Mouse (Mus musculus) forebrain, postnatal 0 days (tissue): ENCODE measurements around the gene Creb5. TPM values are rescaled to one million over a fixed set of nuclear protein-coding genes. Genes with fewer than 3 reads are reported as not detected.
A peak's percentile ranks its signal among the peaks of the same experiment; 100 is the strongest.

Experiments used
- ATAC-seq: fragments of 200-750 bp; cut with Nextera tagmentation; 2 replicates; pipeline ENCODE4 v1.8.0; 2017; ENCODE audit warnings: mild to moderate bottlenecking, moderate library complexity
- DNase-seq: peaks from one replicate; pipeline ENCODE4 v3.0.0-alpha.2; 2015
- H3K27ac ChIP-seq: fragments of 300-500 bp; sonication (generic); 2 replicates; pipeline ENCODE4 v1.5.1; 2014; ENCODE audit warnings: low read depth, mild to moderate bottlenecking, antibody characterized with exemption, low read length, moderate library complexity, mixed read lengths
- H3K27me3 ChIP-seq: fragments of 300-500 bp; sonication (generic); 2 replicates; pipeline ENCODE4 v1.6.1; 2014; ENCODE audit warnings: mild to moderate bottlenecking, low read length, mixed read lengths; ENCODE audit not compliant: insufficient read depth
- H3K36me3 ChIP-seq: fragments of 300-500 bp; sonication (generic); 2 replicates; pipeline ENCODE4 v1.6.1; 2014; ENCODE audit warnings: mild to moderate bottlenecking, moderate library complexity; ENCODE audit not compliant: insufficient read depth
- H3K4me1 ChIP-seq: fragments of 300-500 bp; sonication (generic); 2 replicates; pipeline ENCODE4 v1.6.1; 2014; ENCODE audit warnings: antibody characterized with exemption; ENCODE audit not compliant: insufficient read depth
- H3K4me2 ChIP-seq: fragments of 300-500 bp; sonication (generic); 2 replicates; pipeline ENCODE4 v1.6.1; 2014; ENCODE audit warnings: low read depth, mild to moderate bottlenecking, moderate library complexity
- H3K4me3 ChIP-seq: fragments of 300-500 bp; sonication (generic); 2 replicates; pipeline ENCODE4 v1.5.1; 2014; ENCODE audit warnings: low read depth, low read length, mixed read lengths
- H3K9ac ChIP-seq: fragments of 300-500 bp; sonication (generic); 2 replicates; pipeline ENCODE4 v1.6.1; 2014; ENCODE audit warnings: mild to moderate bottlenecking
- H3K9me3 ChIP-seq: fragments of 300-500 bp; sonication (generic); 2 replicates; pipeline ENCODE4 v1.6.1; 2016; ENCODE audit warnings: low read length
- CTCF ChIP-seq: sonication (generic); IDR thresholded peaks from 2 replicates; pipeline ENCODE4 v1.5.1; 2016; ENCODE audit warnings: antibody characterized with exemption, control low read depth, low read depth
- WGBS: fragments of 180-500 bp; shearing (Covaris S2); extraction: QIAGEN DNeasy Blood & Tissue Kit; methylation state at CpG from one replicate; pipeline ENCODE4 v1.1.7; 2014; 5-methylcytosine and 5-hydroxymethylcytosine counted together
- polyA plus RNA-seq: library from polyadenylated mRNA; unstranded; fragments of >200 nt; fragmentation: Nextera tagmentation; extraction: Ambion mirVana; gene quantifications from 2 replicates; pipeline ENCODE4 v1.2.1, GENCODE M21; 2015
- total RNA-seq: library from RNA; depleted of rRNA; stranded (reverse); fragments of >200 nt; gene quantifications from 2 replicates; pipeline ENCODE4 v1.2.3, GENCODE M21; 2014

Gene Creb5
- total and polyA plus RNA-seq, 2 experiments from 2014 or later, result 2.4 to 3.2 TPM

DNA sequence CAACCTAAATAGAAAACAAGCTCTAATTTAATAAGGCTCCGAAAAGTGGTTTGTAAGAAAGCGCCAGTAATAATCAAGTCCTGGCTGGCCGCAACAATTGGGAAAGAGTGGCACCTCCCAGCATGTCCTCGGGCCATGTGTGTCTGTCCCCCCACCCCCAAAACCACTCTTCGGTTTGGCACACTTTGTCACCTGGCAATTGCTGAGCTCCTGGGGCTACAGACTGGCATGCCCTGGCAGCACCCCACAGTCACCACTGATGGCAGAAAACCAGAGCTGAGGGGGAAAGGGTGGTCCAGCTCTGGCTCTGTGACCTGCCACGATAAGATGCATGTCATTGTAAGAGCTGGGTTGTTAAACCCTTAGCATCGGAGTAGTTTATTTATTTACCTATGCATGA is 175.7 kb downstream of the Creb5 start:
- ATAC-seq, result peak; percentile 14; the same call in 1 of the 2 replicates
- no peak overlapping the region for H3K4me3 ChIP-seq
- H3K36me3 ChIP-seq, result no peaks in the 10 kb centered on the region
- no peak for DNase-seq
- 43% methylated on average over 7 of the region's 7 CpGs for WGBS
- no peak overlapping the region for H3K27ac ChIP-seq
- TF ChIP-seq CTCF, result no peak
- H3K9me3 ChIP-seq, result no peaks in the 10 kb centered on the region
- no peaks in the 10 kb centered on the region for H3K27me3 ChIP-seq
- H3K4me1 ChIP-seq, result no peaks in the 10 kb centered on the region
- H3K4me2 ChIP-seq, result 0 out of 2 replicates have a peak overlapping the region, but pooled peaks have one; percentile 8
- H3K9ac ChIP-seq, result no peak overlapping the region

DNA sequence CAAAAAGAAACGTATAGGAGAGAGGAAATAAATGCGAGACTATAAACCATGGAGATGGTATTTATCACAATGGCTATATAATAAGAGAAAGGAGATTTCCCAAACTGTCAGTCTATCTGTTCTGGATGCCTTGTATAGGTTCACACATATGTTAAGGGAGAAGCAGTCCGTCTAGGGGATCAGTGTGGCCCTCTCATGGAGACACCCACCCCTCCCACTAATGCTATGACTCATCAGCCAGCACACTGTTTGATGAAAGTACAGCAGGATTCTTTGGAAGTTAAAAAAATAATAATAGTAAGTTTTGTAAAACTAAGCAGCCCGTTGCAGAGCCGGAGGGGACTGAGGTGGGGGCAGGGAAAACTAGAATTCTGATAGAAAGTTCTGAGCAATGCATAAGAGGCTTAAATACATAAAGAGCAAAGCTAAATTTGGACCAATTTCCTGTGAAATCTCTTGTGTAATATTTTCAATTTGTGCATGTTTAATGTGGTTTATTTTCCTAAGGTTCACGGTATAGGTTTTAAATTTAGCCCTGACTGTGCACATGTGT is 176.3 kb downstream of the Creb5 start:
- no peaks in the 10 kb centered on the region for H3K27me3 ChIP-seq
- ATAC-seq, result no peak
- H3K36me3 ChIP-seq, result no peaks in the 10 kb centered on the region
- no peak overlapping the region for H3K4me2 ChIP-seq
- no peaks in the 10 kb centered on the region for H3K4me1 ChIP-seq
- H3K27ac ChIP-seq, result no peak overlapping the region
- TF ChIP-seq CTCF, result no peak
- H3K4me3 ChIP-seq, result no peak overlapping the region
- no peak for DNase-seq
- H3K9ac ChIP-seq, result no peak overlapping the region
- no peaks in the 10 kb centered on the region for H3K9me3 ChIP-seq
- WGBS, result 60% methylated on average over 6 of the region's 6 CpGs

DNA sequence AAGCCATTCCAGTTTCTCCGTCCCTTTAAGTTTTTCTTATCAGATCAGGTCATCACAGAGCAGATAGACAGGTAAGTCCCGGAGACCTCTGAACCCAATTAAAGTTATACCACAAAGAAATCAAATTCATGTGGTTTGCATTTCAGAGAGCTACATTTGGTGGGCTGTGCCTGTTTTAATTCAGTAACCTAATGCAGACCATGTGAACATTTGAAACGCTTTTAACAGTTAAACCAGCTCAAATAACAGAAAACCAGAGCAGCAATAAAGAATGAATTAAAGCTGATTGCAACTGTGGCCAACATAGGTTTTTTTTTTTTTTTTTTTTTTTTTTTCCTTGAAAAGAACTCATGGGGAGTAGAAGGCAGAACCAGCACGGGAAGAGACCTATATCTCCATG is 182.1 kb downstream of the Creb5 start:
- 79% methylated on average over 4 of the region's 4 CpGs for WGBS
- Histone ChIP-seq H3K36me3 (no peaks in the 10 kb centered on the region), H3K9me3 (no peaks in the 10 kb centered on the region), H3K4me1 (no peaks in the 10 kb centered on the region), H3K4me2 (no peak overlapping the region), H3K27ac (no peak overlapping the region), H3K9ac (no peak overlapping the region), H3K4me3 (no peak overlapping the region), H3K27me3 (no peaks in the 10 kb centered on the region)
- DNase-seq, result no peak
- no peak for TF ChIP-seq CTCF
- no peak for ATAC-seq

DNA sequence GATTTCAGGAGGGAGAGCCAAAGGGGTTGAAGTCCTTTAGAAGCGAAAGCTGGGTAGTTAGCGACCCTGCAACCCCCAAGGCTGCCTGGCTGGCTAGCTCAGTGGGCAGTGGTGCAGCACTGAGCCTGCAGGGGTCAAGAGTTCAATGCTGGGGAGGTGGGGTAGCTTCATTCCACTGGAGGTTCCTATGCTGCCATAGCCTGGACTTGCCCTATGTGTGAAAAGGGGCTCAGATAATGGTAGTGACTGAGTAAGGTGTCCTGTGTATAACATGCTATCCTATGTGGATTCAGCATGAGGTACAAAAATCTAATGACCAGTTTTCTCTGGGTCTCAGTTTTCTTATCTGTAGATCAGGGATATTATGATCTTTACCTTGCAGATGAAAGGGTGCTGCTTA is 182.6 kb downstream of the Creb5 start:
- Histone ChIP-seq H3K4me2 (no peak overlapping the region), H3K27me3 (no peaks in the 10 kb centered on the region), H3K27ac (no peak overlapping the region), H3K9ac (no peak overlapping the region), H3K4me3 (no peak overlapping the region), H3K36me3 (no peaks in the 10 kb centered on the region), H3K9me3 (no peaks in the 10 kb centered on the region), H3K4me1 (no peaks in the 10 kb centered on the region)
- DNase-seq (no peak), ATAC-seq (no peak)
- 87% methylated on average over 2 of the region's 2 CpGs for WGBS
- TF ChIP-seq CTCF, result no peak

DNA sequence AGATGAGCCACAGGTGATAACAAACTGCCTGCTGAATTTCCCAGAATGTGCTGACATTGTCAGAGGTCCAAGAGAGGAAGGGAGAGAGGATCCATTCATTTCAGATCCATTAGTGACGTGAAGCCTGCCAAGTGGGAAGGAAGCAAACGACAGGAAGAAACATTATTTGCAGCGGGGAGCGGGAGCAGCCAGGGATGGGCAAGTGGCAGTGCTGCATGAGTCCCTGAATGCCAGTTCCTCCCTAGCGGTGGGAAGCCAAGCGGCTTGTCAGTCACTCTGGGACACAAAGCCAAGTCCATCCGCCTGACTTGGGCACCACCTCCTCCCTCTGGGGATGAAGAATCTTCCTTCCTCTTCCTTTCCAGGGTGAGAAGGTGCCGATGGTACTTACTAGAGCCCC is 183.5 kb downstream of the Creb5 start:
- Histone ChIP-seq H3K9me3 (no peaks in the 10 kb centered on the region), H3K4me3 (no peak overlapping the region), H3K27ac (no peak overlapping the region), H3K9ac (no peak overlapping the region), H3K27me3 (no peaks in the 10 kb centered on the region), H3K36me3 (no peaks in the 10 kb centered on the region), H3K4me1 (no peaks in the 10 kb centered on the region), H3K4me2 (no peak overlapping the region)
- DNase-seq (peak; percentile 22), ATAC-seq (peak; percentile 45)
- 33% methylated on average over 8 of the region's 8 CpGs for whole genome bisulfite sequencing
- peak; percentile 15; the same call in 1 of the 2 replicates for TF ChIP-seq CTCF

DNA sequence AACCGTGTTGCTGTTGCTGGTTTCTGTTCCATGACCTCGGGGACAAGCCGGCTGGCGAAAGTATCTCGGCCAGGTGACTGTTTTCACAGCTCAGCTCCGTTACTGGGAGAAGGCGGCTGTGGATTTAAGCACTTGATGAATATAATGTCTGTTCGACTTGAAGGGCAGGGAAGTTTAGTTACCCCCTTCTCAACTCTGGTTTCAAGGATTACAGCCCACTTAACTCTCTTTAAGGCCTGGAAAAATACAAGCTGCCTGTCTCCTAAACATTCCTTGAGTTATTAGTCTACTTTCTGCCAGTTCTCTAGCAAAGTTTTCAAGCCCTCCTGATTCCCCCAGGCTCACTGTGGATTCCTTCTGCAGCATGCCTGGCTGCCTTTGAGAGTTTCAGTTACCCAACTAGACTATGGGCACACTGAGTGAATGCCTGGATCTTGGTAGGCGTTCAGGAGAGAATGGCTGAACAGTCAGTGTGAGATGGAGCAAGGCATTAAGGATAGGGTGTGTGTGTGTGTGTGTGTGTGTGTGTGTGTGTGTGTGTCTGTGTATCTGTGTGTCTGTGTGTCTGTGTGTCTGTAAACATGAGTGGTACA is 184.0 kb downstream of the Creb5 start:
- WGBS, result 62% methylated on average over 9 of the region's 9 CpGs
- H3K4me3 ChIP-seq, result no peak overlapping the region
- no peak overlapping the region for H3K4me2 ChIP-seq
- no peak overlapping the region for H3K9ac ChIP-seq
- no peak overlapping the region for H3K27ac ChIP-seq
- H3K4me1 ChIP-seq, result no peaks in the 10 kb centered on the region
- no peaks in the 10 kb centered on the region for H3K9me3 ChIP-seq
- DNase-seq (no peak), ATAC-seq (no peak)
- H3K36me3 ChIP-seq, result no peaks in the 10 kb centered on the region
- no peaks in the 10 kb centered on the region for H3K27me3 ChIP-seq
- no peak for TF ChIP-seq CTCF

DNA sequence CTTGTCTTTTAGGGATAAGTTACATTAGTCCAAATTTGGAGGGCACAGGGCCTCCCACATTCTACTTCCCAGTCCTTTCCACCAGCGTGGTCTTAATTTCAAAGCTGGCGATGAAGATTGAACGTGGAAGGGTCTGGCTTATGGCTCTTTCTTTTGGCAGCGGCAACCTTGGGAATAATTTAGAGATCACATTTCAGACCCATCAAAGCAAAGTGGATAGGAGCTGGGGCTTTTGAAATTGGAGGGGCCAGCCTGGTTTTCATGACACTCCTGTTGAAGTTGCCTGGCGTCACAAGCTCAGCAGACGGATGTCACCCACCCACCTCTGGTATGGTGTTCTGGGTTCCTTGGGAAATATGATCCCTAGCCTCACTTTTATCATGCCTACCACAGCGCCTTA is 185.7 kb downstream of the Creb5 start:
- 80% methylated on average over 7 of the region's 7 CpGs for WGBS
- H3K4me2 ChIP-seq, result no peak overlapping the region

More for the DNA sequence above, 185.7 kb downstream of the Creb5 start:
- H3K9ac ChIP-seq, result no peak overlapping the region
- no peaks in the 10 kb centered on the region for H3K4me1 ChIP-seq
- no peaks in the 10 kb centered on the region for H3K9me3 ChIP-seq
- no peak overlapping the region for H3K27ac ChIP-seq
- no peaks in the 10 kb centered on the region for H3K27me3 ChIP-seq
- ATAC-seq (no peak), DNase-seq (no peak)
- no peaks in the 10 kb centered on the region for H3K36me3 ChIP-seq
- no peak overlapping the region for H3K4me3 ChIP-seq
- TF ChIP-seq CTCF, result no peak
